Mouse (Mus musculus) kidney, adult 18-20 months (tissue): ENCODE results near the gene Myt1.

Experiments used
- DNase-seq: peaks from one replicate; pipeline ENCODE4 v3.0.0; 2021

Gene Myt1

DNA sequence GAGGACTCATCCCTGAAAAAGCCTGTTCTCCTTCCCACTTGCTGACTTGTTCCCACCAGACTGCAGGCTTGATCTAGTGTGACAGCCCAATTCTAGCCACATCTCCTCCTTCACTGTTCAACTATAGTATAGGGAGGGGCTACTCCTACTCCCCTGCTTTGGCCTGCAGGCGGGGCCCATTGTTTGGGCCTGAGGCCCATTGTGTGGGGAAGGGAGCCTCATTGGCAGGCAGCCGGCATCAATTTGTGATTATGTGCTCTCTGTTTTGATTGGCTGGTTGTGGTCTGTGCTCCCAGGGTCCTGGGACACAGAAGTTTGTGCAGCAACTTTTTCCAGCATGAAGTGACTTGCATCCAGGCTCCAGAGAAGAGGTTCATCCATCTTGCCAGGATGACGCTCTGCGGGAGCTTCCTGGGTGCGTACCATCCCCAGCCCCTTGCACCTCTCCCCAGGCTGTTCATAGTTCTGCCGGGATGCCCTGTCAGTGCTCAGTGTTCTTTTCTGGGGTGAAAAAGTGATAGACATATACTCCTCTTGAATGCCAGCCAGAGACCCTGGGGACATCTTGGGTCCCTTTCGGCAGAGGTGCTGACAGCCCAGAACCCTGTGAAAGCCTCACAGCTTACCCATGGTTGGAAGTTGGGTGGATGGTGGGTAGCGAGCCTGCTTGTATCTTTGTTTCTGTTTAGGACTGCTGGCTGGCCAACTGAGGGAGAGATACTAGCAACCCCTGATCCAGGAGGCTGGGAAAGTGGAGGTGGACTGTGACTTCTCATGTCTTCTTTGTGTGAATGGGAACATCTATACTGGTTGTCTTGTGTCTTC is at the start of gene Myt1:
Gene Myt1 (plus strand): TSS at position 327 of the 825 bp plus-strand sequence.
- no peak for DNase-seq

DNA sequence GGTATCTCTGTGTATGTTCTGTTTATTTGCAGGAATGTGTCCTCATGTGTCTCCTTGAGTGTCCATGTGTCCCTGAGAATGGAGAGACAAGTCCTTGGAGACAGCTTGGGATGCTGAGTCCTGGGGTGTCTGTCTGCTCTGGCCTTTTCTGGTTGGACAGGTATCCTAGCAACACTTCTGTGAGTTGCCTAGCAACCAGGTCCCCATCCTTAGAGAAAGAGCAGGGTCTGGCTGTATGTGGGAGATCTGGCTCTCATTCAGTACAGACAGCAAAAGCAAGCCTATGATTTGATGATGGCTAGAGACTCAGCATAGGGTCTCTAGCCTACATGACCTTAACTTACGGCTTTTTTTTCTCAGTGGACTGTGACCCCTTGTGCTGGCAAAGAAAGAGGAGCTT is 49.4 kb upstream of the Myt1 start:
- DNase-seq = no peak

DNA sequence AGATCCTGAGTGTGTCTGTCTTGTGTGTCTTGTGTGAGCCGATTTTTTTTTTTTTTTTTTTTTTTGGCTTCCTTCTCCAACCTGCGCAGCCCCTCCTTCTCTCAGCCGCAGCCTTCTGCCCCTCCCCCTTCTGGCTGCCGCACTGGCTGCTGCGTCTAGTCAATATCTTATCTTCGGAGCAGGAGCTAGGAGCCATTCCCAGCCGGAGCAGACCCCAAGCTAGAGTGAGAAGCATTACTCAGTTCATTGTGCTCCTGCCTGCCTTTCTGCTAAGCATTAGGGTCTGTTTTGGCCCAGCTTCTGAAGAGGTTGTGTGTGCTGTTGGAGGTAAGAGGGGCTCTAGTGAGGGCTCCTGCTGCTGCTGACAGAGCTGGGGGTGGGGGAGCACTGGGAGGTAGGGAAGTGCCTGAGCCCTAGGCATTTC is 48.2 kb upstream of the Myt1 start, which contains the start of gene Oprl1:
Gene Oprl1 (plus strand): TSS at position 114 of the 424 bp plus-strand sequence.
- no peak for DNase-seq

DNA sequence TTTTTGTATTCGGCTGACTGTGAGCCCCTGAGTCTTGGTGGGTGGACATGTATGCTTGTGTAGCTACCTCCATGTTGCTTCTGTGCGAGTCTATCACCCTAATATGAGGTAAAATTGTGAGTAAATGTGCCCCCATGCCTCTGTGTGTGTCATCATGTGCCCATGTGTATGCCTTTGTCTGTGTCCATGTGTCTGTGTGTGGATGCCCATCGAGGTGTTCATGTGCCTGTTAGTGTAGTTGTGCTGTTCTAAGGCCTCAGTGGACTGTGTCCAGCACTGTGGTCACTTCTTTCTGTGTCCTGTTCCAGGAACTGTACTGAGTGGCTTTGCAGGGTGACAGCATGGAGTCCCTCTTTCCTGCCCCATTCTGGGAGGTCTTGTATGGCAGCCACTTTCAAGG is 47.8 kb upstream of the Myt1 start:
- DNase-seq = no peak

DNA sequence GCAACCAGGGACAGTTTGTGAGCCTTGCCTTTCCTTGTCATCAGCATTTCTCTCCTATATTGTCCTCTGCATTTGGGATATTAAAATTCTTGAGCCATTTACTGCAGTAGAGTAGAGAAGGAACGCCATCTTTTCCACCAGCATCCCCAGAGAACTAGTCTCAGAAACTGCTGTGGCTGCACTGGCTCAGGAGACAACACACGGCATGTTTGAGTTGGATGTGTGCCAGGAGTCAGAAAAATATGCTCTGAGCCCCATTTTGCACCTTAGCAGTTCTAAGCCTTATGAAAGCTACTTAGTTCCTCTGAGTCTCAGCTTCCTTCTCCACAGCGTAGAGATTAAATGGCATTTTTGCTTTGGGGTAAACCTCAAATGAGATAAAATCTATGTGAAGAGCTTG is 46.1 kb upstream of the Myt1 start:
- DNase-seq = no peak

DNA sequence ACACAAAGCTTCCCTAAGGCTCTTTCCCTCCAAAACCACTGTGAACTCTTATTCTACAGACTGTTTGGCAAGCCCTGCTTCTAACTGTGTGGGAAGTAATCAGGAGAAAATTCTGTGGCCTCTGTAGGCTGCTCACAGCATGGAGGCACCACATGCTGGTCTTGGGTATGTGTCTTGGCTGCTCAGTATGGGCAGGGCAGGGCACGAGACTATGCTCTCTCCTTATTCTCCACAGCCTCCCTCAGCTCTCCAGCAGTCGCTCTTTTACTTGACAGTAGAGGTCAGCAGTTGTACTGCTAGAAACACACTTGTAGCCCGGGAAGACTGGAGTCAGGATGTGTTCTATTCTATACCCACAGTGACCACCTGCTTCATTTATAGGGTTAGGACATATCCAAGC is 43.1 kb upstream of the Myt1 start:
- no peak for DNase-seq

DNA sequence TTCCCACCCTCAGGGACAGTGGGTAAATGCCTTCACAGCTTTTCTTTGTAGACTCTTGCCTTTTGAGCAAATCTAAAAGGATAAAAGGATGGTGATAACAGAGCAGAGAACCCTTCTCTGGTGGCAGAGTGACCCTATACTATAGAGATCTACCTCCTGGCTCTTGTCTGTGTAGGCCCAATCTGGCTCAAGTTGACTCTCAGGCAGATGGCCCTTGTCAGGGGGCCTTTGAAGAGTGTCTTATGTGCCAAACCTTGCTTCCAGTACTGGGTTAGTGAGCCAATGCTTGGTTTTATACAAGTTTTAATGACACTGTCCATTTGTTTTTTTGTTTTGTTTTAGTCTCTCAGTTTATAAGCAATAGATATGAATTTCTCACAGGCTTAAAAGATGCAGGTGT is 41.9 kb upstream of the Myt1 start:
- no peak for DNase-seq

DNA sequence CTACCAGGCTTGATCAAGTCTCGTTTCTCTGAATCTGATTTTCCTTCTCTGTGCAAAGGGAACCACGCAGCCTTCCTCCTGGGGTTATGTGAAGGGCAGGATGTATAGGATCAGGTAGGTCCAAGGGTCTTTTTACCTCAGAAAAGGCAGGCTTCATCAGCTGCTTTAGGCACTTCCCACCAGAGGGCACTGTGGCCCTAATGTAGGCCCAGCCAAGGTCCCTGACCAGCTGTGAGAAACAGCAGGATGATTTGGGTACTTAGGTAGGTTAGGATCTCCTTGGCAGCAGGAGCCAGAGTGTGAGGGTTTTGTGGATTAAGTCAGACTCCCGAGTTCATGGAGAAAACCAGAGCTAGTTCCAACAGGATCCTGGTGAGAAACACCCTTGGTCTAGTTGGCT is 40.9 kb upstream of the Myt1 start:
- peak; percentile 31 for DNase-seq

DNA sequence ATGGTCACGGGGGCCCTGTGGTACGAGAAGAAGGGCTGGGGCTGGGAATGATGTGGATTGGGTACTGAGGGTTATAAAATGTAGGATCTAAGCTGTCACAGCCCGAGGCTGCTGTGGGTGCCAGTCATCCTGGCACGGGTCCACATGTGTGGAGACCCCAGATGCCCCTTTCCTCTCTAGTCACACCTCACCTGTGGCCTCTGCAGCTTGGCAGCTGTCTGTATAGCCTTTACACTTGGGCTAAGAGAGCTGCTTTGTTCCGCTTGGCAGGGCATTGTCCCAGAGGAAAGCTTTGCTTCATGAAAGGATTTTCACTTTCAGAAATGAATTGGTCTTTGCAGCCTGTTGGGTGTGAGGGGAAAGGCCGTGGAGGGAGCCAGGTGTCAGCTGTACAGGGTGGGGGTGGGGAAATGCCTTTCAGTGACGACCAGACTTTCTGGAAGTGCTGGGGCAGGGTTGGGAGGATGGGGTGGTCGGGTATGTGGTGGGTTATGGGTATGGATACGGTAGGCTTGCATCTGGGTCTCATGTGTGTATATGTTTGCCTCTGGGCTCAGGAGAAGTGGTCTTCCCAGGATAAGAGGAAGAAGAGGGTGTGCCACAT is 35.4 kb upstream of the Myt1 start:
- no peak for DNase-seq

DNA sequence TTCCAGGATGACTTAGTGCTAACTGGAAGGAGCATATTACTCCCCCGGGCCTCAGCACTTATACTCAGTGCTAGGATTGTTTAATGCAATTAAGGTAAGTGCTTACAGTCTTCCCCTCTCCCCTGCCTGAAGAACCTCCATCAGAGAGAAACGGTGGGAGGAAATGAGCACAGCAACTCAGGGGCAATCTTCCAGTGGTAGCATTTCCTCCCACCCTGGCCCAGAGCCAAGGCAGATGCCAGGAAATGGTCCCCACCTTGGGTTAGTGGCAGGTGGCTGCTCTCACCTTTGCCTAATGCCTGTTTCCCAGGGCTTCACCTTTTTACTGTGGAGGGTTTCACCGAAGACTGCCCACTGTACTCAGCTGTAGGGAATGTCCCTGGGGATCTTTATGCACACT is 33.1 kb upstream of the Myt1 start:
- no peak for DNase-seq

DNA sequence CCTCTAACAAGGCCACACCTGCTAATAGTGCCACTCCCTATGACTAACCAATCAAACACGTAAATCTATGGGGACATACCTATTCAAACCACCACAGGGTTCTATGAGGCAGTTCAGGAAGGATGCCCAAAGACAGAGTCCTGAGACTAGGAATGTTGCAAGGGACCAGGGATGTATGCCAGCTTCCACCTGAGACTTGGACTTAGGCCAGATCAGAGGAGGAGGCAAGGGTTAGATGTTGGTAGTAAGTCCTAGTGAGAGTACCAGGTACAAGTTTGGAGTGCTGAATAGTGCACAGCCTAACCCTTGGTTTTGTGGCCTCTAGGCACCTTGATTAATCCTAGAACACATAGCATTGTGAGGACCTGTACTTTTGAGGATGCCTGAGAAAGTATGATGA is 10.5 kb upstream of the Myt1 start:
- DNase-seq = no peak

DNA sequence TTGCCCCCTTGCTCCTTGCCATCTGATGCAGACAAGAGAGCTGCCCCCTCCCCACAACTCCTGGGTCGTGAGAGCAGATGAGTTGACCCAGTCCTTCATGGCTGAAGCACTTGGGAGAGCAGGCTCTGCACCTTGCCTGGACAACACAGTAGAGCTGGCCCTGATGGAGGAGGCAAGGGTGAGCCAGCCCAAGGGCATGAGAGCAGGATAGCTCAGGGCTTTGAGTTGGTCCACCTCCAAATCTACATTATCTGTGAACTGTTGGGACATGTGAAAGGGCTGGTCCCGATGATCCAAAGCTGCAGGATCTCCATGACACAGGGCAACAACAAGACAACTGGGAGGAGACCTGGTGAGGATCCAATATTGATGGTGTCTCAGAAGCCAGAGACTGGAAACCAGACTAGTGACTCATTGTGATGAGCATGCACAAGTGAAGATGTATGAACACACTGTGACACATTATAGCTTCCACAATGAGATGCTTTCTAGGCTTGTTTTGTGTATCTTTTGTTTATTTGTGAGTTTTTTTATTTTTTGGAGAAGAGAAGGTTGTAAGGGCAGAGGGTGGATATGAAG is 4.9 kb upstream of the Myt1 start:
- DNase-seq = no peak

DNA sequence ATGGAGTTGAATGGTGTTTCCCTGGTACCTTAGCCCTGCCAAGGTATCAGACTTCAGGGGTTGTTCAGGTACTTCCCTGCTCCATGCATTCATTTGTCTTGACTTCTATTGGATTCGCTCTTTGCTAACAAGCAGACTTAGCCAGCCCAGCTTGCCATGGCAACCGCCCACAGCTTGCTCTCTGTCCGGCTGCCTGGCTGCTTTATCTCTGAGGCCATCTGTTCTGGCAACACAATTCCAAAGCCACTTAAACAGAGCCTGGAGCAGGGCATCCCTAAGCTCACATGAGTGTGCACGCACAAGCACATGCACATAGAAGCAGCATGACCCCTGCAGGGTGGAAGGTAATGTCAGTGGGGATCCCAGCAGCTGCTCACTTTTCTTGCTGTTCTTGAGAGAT is 4.1 kb upstream of the Myt1 start:
- no peak for DNase-seq

DNA sequence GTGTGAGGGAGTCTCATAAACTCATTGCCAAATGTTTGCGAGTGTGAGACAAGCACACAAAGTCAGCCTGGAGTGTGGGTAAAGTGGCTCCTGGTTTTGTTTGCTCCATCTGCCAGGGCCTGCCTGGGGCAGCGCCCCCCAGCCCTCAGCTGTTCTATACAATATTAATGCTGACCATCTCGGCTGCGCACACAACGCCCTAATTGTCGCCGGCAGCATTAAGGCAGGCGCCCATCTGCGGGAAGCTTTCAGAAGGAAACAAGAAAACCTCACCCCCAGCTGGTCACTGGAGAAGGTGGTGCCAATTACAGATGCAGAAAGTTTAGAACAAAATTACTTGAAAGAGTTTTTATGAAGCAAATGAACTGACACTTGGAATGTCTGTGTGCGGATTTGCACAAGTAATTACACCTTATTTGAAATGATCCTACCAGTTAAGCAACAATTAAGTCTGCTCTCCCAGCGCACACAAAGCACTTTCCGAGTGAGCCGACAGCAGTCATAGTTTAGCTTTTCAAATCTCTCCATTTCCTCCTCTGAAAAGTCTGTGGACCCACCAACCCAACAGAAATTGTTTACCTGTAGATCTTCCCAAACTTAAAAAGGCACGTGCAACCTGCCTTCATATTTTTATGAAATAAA is 875 bp downstream of the Myt1 start:
- no peak for DNase-seq

DNA sequence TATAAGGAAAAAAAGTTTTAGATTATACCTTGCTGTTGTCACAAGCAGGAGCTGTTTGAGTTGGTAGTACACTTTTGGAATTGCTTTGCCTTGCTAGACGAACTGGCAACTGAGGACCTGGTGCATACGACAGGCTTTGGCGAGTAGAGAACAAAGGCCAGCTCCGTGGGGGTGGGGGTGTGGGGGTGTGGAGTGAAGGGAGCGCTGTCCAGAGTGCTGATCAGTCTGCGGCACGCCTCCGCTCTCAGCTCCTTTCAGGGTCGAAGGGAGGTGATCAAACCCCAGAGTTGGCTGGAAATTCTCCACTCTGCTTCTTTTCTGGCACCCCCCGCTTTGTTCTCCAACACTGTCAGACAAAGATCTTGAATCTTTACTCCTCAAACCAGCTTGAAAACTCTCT is 1.5 kb downstream of the Myt1 start:
- peak; percentile 43 for DNase-seq

DNA sequence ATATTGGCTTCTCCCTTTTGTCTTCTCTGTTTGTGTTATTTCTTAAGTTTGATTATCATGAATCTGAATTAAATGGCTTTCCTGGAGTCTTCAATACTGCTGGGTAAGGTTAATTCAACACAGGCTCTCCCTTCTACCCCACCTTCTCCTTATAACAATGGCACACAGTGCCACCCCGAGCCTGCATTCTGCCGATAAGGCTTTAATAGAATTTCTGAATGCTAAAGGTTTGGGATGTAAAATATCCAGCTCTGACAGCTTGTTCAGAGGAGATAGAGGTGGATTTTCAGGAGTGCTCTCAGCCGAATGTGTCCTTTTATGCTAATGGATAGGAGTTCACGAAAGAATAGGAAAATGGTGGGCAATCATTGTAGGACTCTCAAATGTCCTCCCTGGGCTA is 2.1 kb downstream of the Myt1 start:
- no peak for DNase-seq

DNA sequence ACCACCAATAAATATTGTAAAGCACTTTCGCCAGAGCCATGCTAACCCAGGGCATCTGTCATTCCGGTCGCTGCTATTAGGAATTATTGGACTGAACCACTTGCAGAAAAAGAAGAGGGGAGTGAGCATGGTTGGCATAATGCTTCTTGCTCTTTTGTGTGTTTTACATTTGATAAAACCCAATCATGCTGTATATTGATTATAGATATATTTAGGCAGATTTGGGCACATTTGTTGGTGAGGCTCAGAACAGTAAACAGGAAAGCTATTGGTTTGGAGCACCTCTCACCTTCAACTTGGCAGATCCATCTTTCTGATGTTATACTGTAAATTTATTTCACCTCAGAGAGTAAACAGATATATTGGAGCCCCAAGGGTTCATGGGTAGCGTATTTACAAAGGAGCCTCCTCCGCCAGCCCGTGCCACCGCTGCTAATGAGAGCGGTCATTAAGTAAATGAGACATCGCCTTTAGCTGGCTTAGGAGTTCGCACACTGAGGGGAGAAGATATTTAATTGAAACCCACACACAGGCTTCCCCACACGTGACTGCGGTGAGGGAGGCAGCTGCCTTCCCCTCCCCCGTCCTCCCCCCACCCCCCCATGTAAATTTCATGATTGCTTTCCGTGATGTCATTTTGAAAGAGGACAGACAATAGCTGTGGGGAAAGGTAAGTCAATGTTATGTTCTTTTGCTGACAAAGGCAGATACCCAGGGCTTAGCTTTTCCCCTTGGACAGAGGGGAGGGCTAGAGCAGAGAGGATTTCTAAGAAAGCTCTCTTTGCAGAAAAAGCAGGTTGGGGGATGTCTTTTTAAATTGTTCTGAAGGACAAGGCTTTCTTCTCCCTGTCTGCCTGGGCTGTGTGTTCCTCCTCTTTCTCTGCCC is 3.8 kb downstream of the Myt1 start:
- no peak for DNase-seq

DNA sequence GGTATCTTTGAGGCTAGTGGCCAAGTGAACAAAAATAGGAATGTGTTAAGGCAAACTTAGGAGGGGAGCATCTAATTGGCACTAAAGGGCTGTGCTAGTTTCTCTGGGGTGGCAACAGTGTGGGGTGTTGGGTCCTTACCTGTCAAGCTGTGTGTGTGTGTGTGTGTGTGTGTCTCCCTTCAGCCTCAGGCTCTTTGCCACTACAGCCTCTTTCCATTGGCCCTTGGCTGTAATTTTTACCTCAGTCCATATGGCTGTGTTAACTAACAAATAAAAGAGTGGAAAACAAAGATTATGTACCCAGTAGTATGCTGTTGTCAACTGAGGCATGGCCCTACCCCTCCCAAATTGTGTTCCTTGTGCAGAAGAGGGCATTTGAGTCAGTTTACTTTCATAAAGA is 5.3 kb downstream of the Myt1 start:
- no peak for DNase-seq

DNA sequence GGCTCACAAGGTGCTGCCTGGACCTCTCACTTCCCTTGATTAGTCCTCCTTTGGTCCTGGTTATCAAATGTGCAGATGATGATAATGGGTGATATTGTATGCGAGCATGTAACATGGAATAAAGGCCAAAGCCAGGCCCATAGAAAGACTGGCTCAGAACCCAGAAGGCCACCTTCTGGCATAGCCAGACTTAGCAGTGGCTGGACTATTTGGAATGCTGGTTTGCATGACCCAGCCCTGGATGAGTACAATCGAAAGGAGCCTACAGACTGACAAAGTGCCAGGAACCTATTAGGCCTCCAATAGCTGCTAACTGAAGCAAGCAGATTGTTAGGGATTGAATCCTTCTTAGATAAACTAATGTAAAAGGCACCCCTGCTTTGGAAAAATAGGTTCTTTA is 6.3 kb downstream of the Myt1 start:
- no peak for DNase-seq

DNA sequence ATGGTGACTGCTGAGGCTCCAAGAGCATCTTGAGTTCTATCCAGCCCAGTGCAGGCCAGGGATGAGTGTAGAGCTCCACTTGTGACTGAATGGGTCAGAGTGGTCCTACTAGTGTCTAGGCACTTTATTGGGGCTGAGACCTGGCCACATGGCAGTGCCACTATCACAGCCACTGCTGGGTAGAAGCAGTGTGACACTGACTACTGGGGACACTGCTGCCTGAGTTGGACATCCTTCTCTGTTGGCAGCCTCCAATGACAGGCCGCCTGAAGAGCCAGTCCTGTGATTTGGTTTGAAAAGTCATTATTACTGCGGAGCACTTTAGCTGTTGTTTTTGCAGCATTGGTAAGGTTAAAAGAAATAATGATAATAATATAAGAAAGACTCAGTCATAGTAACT is 10.1 kb downstream of the Myt1 start:
- DNase-seq = no peak

DNA sequence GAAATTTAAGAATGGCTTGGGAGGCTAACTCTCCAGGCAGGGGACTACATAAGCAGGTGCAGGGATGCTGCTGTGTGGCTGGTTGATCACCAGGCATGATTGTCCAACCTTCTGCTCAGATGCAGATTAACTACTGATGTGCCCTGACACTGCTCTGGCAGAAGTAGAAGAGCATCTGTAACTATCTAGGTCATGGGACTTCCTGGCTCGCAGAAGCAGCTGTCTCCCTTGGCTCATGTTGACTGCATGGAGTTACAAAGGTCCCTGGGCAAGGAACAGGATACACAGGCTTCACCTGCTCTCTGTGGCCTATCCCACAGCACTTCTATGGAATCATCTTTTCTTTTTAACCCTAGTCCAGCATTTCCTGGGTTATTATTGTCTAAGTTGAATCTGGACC is 12.7 kb downstream of the Myt1 start:
- peak; percentile 6 for DNase-seq

DNA sequence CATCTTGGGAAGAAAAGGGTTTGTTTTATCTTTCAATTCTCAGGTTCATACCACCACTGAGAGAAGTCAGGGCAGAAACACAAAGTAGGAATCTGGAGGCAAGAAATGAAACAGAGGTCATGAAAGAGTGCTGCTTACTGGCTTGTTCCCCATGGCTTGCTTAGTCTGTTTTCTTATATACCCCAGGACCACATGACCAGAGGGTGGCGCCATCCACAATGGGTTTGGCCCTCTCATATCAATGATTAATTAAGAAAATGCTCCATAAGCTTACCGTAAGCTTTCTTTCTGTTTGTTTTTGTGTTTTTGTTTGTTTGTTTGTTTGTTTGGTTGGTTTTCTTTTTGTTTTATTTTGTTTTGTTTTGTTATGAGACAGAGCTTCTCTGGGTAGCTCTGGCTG is 14.6 kb downstream of the Myt1 start:
- DNase-seq = peak; percentile 38

DNA sequence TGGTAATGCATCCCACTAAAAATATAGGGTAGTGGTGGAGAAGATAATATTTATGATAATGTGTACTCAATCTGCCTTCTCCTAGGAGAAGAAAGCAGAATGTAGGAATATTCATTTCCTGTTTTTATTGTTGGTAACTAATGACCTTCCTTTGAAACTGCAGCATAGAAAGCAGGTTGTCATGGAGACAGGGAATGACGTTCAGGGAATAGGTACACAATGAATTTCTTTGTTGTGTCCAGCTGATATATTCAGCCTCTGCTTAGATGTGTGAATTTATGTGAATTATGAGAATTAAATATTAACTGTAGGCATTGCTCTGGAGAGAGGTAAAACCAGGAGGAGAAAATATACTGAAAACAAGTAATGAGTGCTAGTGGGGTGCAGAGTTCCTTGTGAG is 18.3 kb downstream of the Myt1 start:
- DNase-seq = no peak
